Mouse (Mus musculus) lung, embryonic 14.5 days (tissue): ENCODE results near the gene Mthfd1. TPM values are rescaled to one million over a fixed set of nuclear protein-coding genes. Genes with fewer than 3 reads are reported as not detected.

ENCODE experiments used
- ATAC-seq: fragments of 200-750 bp; cut with Nextera tagmentation; 2 replicates; pipeline ENCODE4 v1.8.0; 2017; ENCODE audit warnings: mild to moderate bottlenecking, moderate TSS enrichment, moderate library complexity; ENCODE audit not compliant: insufficient read depth
- DNase-seq: peaks from one replicate; pipeline ENCODE4 v3.0.0-alpha.2; 2015
- H3K27ac ChIP-seq: fragments of 300-500 bp; sonication (generic); 2 replicates; pipeline ENCODE4 v1.5.1; 2014; ENCODE audit warnings: low read depth, mild to moderate bottlenecking, moderate library complexity
- H3K27me3 ChIP-seq: fragments of 300-500 bp; sonication (generic); 2 replicates; pipeline ENCODE4 v1.6.1; 2014; ENCODE audit warnings: low read length, control low read depth; ENCODE audit not compliant: insufficient read depth
- H3K36me3 ChIP-seq: fragments of 300-500 bp; sonication (generic); 2 replicates; pipeline ENCODE4 v1.6.1; 2014; ENCODE audit warnings: control low read depth; ENCODE audit not compliant: insufficient read depth
- H3K4me1 ChIP-seq: fragments of 300-500 bp; sonication (generic); 2 replicates; pipeline ENCODE4 v1.6.1; 2014; ENCODE audit warnings: antibody characterized with exemption, control low read depth; ENCODE audit not compliant: insufficient read depth
- H3K4me2 ChIP-seq: fragments of 300-500 bp; sonication (generic); 2 replicates; pipeline ENCODE4 v1.6.1; 2014; ENCODE audit warnings: mild to moderate bottlenecking
- H3K4me3 ChIP-seq: fragments of 300-500 bp; sonication (generic); 2 replicates; pipeline ENCODE4 v1.5.1; 2014; ENCODE audit warnings: low read depth, low read length
- H3K9ac ChIP-seq: fragments of 300-500 bp; sonication (generic); 2 replicates; pipeline ENCODE4 v1.6.1; 2014
- H3K9me3 ChIP-seq: fragments of 300-500 bp; sonication (generic); 2 replicates; pipeline ENCODE4 v1.6.1; 2016; ENCODE audit warnings: low read depth, low read length, control low read depth
- CTCF ChIP-seq: IDR thresholded peaks from 2 replicates; pipeline ENCODE4 v1.5.1; 2016; ENCODE audit warnings: antibody characterized with exemption, low read depth
- WGBS: fragments of 180-500 bp; shearing (Covaris S2); extraction: QIAGEN DNeasy Blood & Tissue Kit; methylation state at CpG from one replicate; pipeline ENCODE4 v1.1.7; 2014; 5-methylcytosine and 5-hydroxymethylcytosine counted together
- polyA plus RNA-seq: library from polyadenylated mRNA; unstranded; fragments of >200 nt; fragmentation: Nextera tagmentation; extraction: Ambion mirVana; gene quantifications from 2 replicates; pipeline ENCODE4 v1.2.1, GENCODE M21; 2014

Gene Mthfd1
- polyA plus RNA-seq, 1 experiment from 2014 or later, result 104 TPM

DNA sequence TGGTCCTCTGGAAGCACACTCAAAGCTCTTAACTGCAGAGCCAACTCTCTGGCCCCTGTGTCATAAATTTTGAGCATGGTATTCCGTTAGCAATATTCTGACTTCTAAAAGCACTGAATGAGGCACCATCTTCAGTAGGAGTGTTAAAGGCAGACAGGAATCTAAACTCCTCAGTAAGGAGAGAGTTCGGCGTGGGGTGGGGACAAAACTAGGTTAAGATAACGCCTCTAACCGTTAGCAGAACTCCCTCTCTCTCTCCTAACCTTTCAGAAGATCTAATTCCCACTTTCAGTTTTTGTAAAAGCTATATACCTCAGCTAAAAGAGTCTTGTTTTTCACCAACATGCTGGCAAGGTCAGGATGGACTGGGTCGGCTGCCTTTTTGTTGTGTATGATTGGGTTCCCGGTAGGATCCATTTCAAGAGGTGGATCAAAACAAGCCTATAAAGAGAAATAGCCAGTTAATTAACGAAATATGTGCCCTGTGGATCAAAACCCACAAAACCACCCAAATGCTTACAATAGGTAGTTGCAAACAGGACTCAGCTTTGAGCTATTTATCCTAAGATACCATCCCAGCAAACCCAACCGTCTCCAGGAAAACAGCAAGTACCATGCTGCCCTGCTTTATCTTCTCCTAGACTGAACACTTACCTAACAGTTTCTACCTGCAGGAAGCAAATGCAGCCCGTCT, 15.8 kb upstream of the Mthfd1 start:
- Histone ChIP-seq H3K9ac (no peak overlapping the region), H3K27me3 (no peaks in the 10 kb centered on the region), H3K4me3 (no peak overlapping the region), H3K4me2 (no peak overlapping the region), H3K9me3 (no peaks in the 10 kb centered on the region), H3K4me1 (no peaks in the 10 kb centered on the region), H3K27ac (no peak overlapping the region), H3K36me3 (no peaks in the 10 kb centered on the region)
- no peak for TF ChIP-seq CTCF
- DNase-seq (no peak), ATAC-seq (no peak)
- WGBS, result 62% methylated on average over 10 of the region's 10 CpGs

DNA sequence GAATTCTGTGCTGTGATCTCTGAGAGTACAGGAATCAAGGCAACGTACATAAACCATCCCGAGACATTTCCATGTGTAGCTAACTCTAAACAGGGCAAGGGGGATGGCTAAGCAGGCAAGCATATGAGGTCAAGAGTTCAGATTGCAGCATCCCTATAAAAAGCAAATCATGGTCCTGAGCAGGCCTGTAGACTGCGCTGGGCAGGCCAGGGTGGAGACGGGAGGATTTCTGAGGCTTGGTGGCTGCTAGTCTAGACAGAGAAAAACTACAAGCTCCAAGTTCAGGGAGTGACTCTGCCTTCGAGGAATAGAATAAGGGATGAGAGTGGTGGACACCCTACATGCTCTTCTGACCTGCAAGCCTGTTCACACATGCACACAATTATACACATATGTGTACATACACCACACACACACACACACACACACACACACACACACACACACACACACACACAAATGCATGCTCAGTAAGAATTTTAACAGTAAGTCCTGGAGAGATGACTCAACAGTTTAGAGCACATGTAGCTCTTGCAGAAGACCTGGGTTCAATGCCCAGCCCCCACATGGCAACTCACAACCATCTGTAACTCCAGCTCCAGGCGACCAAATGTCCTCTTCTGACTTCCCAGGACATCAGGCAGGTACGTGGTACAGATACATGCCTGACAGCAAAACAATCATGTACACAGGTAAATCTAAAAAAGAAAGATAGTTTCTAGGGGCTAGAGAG, 15.1 kb upstream of the Mthfd1 start:
- no peak overlapping the region for H3K4me2 ChIP-seq
- ATAC-seq (no peak), DNase-seq (no peak)
- 67% methylated on average over 7 of the region's 7 CpGs for WGBS
- no peaks in the 10 kb centered on the region for H3K9me3 ChIP-seq
- no peak overlapping the region for H3K27ac ChIP-seq
- H3K27me3 ChIP-seq, result no peaks in the 10 kb centered on the region
- no peak overlapping the region for H3K9ac ChIP-seq
- H3K4me3 ChIP-seq, result no peak overlapping the region
- H3K36me3 ChIP-seq, result no peaks in the 10 kb centered on the region
- H3K4me1 ChIP-seq, result no peaks in the 10 kb centered on the region
- TF ChIP-seq CTCF, result no peak

DNA sequence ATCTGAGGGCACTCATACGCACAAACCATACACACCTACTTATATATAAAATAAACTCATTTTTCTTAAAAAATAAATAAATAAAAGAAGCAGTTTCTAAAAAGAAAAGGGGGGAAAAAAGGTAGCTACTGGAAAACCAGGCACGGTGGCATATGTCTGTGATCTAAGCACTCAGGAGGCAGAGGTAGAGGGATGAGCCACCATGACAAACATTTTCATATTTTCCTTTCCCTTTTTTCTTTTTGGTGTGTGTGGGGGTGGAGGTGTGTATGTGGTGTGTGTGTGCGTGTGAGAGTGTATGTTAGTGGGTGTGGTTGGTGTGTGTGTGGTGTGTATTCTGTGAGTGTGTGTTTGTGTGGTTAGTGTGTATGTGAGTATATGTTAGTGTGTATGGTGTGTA, 14.4 kb upstream of the Mthfd1 start:
- no peaks in the 10 kb centered on the region for H3K36me3 ChIP-seq
- no peak for DNase-seq
- H3K4me1 ChIP-seq, result no peaks in the 10 kb centered on the region
- no peak overlapping the region for H3K4me3 ChIP-seq
- no peak for ATAC-seq
- no peak for TF ChIP-seq CTCF
- H3K27me3 ChIP-seq, result no peaks in the 10 kb centered on the region
- 78% methylated on average over 3 of the region's 3 CpGs for WGBS
- no peak overlapping the region for H3K9ac ChIP-seq
- H3K9me3 ChIP-seq, result no peaks in the 10 kb centered on the region
- no peak overlapping the region for H3K4me2 ChIP-seq
- H3K27ac ChIP-seq, result no peak overlapping the region

DNA sequence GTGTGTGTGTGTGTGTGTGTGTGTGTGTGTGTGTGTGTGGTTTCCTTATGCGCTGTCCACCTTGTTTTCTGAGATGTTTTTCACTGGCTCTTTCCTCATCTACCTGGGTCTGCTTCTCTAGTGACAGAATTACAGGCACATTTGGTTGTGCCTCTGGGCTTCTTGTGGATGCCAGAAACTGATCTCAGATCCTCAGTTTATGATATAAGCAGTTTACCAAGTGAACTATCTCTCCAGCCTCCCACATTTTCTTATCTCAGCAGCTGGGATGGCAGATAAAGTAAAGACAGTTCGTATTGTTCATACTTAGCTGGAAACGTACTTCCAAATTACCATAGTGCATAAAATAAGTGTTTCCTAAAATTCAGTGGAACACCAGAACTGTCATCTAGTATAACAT, 14.0 kb upstream of the Mthfd1 start:
- Histone ChIP-seq H3K27me3 (no peaks in the 10 kb centered on the region), H3K9ac (no peak overlapping the region), H3K4me1 (no peaks in the 10 kb centered on the region), H3K4me2 (no peak overlapping the region), H3K9me3 (no peaks in the 10 kb centered on the region), H3K27ac (no peak overlapping the region), H3K4me3 (no peak overlapping the region), H3K36me3 (no peaks in the 10 kb centered on the region)
- TF ChIP-seq CTCF, result no peak
- 63% methylated on average over 3 of the region's 3 CpGs for WGBS
- ATAC-seq (no peak), DNase-seq (no peak)

DNA sequence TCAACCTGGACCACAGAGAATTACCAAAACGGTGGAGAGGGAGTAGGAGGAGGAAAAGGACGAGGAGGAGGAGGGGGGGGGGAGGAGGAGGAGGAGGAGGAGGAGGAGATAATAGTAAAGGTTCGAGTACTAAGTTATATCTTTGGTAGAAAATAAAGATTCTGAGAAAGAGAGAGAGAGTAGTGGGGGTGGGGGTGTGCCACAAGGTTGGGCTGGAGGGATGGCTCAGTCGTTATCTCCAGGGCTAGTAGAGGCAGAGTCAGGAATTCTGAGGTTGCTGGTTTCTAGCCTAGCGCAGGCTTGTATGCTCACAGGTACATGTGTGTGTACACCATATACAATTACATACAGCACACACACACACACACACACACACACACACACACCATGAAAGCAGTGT, 13.3 kb upstream of the Mthfd1 start:
- H3K4me2 ChIP-seq, result no peak overlapping the region
- no peak overlapping the region for H3K9ac ChIP-seq
- no peak overlapping the region for H3K27ac ChIP-seq
- TF ChIP-seq CTCF, result no peak
- ATAC-seq (no peak), DNase-seq (no peak)
- WGBS, result 46% methylated on average over 5 of the region's 5 CpGs
- H3K4me3 ChIP-seq, result no peak overlapping the region
- H3K4me1 ChIP-seq, result no peaks in the 10 kb centered on the region
- H3K9me3 ChIP-seq, result no peaks in the 10 kb centered on the region
- H3K36me3 ChIP-seq, result no peaks in the 10 kb centered on the region
- H3K27me3 ChIP-seq, result no peaks in the 10 kb centered on the region

DNA sequence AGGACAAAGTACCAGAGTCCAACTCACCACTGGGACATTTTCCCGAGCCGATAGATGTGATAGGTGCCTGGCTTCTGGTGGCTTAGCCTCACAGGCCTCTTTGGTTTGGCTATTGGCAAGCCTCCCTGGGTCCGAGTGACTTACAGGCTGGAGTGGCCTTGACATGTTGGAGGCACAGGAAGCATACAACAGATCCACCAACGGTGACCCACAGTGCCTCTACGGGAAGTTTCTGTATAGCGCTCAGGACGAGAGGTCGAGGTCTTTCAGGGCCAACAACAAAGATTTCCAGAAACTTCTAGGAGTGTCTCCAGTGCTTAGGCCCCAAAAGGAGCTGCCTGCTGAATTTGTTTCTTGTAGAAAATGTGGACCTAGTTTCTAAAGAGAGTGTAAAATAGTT, 10.1 kb upstream of the Mthfd1 start:
- Histone ChIP-seq H3K4me2 (no peak overlapping the region), H3K4me1 (no peaks in the 10 kb centered on the region), H3K9me3 (no peaks in the 10 kb centered on the region), H3K9ac (no peak overlapping the region), H3K27me3 (no peaks in the 10 kb centered on the region), H3K4me3 (no peak overlapping the region), H3K27ac (no peak overlapping the region), H3K36me3 (no peaks in the 10 kb centered on the region)
- 77% methylated on average over 8 of the region's 8 CpGs for WGBS
- no peak for DNase-seq
- TF ChIP-seq CTCF, result no peak
- no peak for ATAC-seq

DNA sequence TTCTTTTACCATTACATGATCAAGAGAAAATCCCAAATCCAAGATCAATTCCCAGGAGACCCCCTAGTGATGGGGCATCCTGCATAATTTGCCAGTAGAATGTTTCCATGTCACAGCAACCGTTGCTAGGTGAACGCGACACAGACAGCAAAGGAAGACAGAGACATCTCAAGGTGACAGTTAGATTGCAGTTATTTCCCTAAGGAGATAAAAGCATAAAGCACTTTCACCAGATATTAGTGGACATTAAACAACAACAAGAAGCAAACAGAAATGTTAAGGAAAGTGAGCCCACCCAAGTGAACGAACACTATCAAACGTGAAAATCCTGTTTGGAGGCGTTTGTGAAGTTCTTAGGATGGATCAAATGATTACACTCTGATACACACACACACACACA, 8.5 kb upstream of the Mthfd1 start, which contains the start of gene Tex21:
Gene Tex21, minus strand, starts transcription at position 101 of the 400 bp plus-strand sequence.
- H3K9me3 ChIP-seq, result no peaks in the 10 kb centered on the region
- no peaks in the 10 kb centered on the region for H3K4me1 ChIP-seq
- 73% methylated on average over 6 of the region's 6 CpGs for WGBS
- H3K27me3 ChIP-seq, result no peaks in the 10 kb centered on the region
- no peak for ATAC-seq
- DNase-seq, result no peak
- H3K4me2 ChIP-seq, result no peak within 1 kb of the TSS
- no peak within 1 kb of the TSS for H3K9ac ChIP-seq
- no peak for TF ChIP-seq CTCF
- H3K27ac ChIP-seq, result no peak within 1 kb of the TSS
- no peak within 1 kb of the TSS for H3K4me3 ChIP-seq
- H3K36me3 ChIP-seq, result no peaks in the 10 kb centered on the region
